Mouse (Mus musculus): ENCODE measurements around the gene Kifap3.
A peak's percentile ranks its signal among the peaks of the same experiment; 100 is the strongest.

Gene Kifap3

DNA sequence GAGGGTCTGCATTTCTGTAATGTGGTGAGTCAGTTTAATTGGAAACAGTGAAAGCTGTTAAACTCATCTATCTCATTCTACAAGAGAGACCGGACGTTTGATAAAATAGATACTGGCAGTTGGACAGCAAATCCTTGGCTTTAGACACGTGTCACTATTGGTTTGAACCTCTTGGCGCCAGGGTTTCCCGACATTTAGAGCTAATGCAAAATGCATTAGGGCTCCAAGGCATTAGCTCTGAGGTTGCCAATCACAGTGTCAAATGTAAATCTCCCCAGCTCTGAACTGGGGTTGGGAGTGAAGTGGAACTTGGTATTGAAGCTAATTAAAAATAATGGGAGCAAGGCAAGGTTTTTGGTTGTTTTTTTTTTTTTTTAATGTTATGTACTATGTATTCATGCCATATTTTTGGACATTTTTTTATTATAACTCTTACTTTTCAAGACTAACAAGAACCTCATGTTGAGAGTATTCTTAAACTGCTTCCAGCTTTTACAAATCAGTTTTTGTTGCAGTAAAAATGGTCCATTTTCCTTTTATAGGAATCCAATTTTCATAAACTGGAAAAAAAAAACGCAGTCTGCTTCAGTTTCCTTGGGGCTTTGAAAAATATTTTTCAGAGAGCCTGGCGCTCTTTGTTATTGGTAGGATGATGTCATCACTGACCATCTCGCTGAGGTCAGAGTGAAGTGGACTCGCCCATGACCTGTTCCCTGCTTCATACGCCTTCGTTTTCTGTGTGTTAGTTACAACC, 114.6 kb downstream of the Kifap3 start:
- DNase-seq (ENCODE audit: extremely low spot score, low spot score): no peak

DNA sequence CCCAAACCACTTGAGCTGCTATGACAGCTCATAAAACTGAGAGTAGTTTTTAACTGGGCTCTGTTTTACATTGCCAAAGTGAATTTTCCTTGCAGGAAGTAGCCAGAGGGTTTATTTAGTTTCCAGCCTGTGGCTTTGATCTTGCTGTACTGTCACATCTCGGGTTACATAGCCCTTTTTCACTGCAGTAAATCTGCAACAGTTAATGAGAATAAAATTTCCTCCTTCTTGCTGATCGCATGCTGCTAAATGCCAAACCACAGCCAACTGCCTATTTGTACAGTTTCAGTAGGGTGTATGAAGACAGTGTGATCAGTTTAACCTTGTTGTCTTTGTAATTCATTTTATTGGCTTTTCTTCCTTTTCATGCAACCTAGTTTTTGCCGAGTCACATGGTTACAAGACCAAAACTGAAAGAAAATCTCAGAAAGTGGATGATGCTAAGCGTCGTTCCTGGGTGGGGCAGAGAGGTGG, 118.9 kb downstream of the Kifap3 start:
- no peak for DNase-seq (ENCODE audit: extremely low spot score, low spot score)

DNA sequence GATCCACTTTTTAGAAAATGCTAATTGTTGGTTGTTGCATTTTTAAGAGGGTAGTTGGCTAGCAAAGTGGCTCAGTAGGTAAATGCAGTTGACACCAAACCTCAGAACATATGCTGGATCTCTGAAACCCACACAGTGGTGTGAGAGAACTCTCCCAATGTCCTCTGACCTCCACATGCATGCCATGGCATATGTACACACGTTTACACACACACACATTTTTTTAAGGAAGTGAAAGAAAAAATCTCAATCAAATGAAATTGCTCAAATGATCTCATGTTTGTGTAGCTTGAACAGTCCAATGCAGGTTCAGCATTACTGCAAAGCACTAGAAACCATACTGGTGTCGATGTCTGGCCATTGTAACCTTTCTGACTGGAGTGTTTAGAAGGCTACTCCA, 120.2 kb downstream of the Kifap3 start:
- DNase-seq (ENCODE audit: extremely low spot score, low spot score): no peak

DNA sequence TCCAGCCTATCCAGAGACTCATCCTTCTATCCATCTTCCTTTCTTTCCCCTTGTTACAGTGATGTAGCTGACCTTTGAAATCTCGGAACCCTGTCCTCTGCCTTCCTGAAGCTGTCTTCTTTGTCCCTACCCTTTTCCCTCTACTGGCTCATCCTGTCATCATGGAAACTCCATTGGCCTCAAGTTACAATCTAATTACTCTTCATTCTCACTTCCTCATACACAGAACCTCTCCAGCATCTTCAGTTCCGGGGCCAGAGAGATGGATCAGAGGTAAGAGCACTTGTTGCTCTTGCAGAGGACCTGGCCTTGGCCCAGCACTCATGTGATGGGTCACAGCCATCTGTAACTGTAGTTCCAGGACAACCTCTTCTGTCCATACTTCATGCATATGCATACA, 120.8 kb downstream of the Kifap3 start:
- no peak for DNase-seq (ENCODE audit: extremely low spot score, low spot score)

DNA sequence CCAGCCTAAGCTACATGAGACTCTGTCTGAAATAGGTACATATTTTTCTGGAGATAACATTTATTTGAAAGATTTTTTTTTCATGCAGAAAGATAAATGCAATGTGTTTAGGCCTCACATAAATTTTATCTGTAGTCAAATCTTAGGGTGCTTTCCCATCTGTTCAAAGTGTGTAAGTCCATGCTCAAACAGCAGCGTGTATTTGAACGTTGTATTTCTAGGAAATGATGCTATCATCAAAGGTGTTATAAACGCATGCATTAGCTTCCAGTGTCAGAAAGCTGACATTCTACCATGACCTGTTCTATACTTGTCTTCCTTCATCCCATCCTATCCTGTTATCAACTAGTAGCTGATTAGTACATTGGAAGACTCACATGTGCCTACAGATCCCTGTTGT, 124.0 kb downstream of the Kifap3 start:
- no peak for DNase-seq (ENCODE audit: extremely low spot score, low spot score)

DNA sequence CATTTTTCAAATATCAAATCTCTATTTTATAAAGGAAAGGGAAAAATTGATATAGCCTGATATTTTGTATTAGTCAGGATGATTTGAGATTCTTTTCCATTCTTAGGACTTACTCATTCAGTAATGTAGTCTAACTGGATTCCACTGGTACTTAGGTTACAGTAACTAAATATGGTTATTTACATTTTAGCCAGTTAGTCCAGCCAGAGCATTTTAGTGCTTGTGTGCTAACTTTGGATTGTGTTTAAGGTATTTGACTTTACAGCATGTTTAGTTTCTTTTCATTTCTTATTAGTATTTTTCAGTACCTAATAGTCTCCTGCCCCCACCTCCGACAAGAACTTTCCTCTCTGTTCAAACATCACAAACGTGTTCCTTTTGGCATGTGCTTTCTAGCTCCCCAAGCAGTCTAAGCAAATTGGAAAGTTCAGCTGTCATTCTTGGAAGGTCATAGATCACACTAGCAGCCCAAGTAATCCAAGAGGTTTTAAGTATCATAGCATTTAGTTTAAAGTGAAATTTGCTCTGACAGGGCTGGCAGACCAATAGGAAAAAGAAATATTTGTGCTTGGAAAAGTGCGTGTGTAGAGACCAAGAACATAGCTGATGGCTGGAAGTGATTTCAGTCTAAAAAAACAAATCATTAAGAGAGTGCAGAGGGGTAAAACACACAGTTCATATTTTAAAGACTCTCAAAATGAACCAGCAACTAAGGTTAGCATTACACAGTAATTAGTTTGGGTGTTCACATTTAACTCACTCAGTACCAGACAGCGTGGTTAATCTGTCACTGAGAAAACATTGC, 127.8 kb downstream of the Kifap3 start:
- no peak for DNase-seq (ENCODE audit: extremely low spot score, low spot score)

DNA sequence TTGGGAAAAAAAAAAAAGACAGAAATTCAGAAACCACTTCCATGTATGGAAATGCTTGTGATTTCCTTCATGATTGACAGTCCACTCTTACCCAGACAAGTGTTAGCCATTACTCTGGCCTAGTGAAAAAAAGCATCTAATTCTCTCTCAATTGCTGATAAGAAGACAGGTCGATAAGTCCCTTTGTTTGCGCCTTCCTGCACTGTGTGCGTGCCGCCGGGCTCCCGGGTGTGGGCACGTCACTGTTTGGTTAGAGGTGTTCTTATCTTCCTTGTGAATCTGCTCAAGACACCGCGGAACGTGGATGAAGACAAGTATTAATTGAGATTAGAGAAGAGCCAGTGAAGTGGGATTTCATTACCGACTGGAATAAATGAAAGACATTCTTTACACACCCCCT, 129.0 kb downstream of the Kifap3 start:
- no peak for DNase-seq (ENCODE audit: extremely low spot score, low spot score)

DNA sequence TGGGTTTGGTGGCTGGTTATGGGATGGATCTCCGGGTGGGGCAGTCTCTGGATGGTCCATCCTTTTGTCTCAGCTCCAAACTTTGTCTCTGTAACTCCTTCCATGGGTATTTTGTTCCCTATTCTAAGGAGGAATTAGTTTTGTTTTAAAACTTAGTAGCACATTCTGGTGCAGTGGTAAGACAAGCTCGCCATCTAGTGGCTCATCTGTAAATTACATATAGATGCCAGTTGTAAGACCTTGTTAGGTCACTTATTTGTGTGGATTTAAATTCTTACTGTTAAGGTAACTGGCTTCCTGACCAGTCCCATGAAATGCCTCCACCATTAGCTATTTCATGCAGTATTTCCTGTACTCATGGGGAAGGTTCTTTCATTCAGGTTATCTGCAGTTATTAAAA, 131.0 kb downstream of the Kifap3 start:
- DNase-seq (ENCODE audit: extremely low spot score, low spot score): no peak

DNA sequence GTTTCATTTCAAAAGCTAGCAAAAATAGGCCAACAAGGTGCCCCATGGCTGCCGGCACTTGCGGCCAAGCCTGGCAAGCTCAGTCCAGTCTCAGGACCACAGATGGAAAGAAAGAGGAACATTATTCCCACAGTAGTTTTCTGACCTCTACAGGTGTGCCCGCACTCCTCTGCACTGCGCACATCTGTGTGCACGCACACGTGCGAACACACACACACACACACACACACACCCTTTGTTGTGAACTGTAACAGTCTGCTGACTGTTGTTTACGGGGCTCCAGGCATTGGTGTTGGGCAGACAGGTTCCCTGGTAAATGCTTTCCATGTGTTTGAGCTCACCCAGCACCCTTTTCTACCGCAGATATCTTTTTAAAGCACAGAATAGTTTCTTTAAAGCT, 131.4 kb downstream of the Kifap3 start:
- no peak for DNase-seq (ENCODE audit: extremely low spot score, low spot score)

DNA sequence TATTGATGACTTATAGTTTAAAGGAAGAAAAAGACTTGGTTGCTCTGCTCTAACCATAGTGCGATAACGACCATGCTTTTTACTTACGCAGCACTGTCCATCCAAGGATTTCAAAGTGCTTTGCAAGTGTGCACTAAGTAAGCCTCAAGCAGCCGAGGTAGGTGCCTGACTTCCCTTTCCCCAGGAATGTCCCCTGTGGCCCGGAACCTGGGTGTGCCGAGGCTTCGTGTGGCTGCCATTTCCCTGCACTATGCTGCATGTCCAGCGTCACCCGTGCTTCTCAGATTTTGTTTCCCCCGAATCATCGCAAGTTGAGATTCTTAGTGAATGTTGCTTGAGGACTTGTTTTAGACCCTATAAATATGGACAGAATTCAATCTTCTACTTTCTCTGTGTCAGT, 132.6 kb downstream of the Kifap3 start:
- DNase-seq (ENCODE audit: extremely low spot score, low spot score): no peak

DNA sequence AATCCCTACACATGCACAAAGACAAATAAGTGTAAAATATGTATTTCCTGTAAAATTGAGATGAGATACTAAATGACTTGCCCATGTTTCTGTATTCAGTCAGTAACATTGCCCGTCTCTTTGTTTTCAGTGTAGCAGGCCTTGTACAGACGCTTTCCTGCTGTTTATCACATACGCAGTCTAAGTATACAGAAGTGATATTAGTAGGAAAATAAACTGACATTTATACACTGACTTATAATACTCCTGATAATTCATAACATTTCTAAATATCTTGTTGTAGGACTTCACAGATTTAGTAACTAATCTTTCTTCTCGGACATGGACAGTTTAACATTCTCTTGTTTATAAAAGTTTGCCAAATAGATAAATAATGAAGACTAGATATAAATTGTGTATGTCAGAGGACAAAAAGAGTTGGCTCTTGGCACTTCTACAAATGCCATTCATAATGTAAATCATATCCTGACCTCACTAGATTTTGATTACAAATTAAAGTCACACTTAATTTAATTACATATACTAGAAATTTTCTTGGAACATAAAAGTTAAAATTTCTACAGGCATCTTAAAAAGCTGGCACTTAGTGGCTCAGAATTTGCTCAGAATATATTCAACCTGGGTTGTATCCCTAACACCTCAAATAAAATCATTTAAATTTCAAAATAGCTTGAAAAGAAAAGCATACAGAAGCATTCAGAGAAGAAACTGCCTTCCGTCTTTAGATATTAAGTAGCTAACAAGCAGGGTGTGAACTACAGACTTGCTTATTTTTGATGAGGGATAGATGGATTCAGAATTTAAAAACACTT, 138.2 kb downstream of the Kifap3 start:
- DNase-seq (ENCODE audit: extremely low spot score, low spot score): no peak

DNA sequence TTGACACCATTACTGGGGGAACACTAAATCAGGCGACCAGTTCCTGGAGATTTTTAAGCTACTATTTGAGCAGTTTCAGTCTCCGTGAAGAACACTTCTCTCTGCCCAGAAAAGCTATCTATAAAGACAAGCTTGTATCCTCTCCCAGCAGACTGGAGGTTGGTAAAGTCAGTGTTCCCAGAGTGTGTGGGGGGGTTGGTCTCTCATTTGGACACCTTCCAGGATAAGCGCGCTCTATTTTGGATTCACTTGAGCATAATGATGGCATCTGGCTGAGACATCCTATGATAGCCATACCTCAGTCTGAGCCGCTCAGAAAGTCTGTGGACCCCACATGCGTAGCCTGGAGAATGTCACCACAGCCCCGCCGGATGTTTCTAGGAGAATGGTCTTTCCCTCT, 144.7 kb downstream of the Kifap3 start:
- no peak for DNase-seq (ENCODE audit: extremely low spot score, low spot score)

DNA sequence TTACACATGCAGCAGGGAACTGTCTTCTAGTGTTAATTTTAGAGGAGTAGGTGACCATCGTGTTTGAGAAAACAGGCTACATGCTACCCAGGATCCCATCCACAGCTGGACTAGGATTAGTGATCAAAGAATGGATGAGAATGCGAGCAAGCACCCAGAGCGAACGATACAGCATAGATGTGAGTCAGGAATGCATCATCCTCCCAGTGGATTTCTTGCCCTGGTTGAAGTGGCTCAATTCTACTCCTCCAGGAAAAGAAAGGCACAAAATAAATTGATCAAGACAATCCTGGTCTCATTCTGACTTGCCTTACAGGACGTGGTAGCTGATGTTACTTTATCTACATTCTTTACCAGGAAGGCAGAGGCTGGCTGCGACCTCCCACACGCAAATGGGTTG, 149.5 kb downstream of the Kifap3 start, which contains the start of gene Scyl3:
Gene Scyl3 (plus strand): TSS at position 255 of the 400 bp plus-strand sequence.
- DNase-seq (ENCODE audit: extremely low spot score, low spot score): no peak

DNA sequence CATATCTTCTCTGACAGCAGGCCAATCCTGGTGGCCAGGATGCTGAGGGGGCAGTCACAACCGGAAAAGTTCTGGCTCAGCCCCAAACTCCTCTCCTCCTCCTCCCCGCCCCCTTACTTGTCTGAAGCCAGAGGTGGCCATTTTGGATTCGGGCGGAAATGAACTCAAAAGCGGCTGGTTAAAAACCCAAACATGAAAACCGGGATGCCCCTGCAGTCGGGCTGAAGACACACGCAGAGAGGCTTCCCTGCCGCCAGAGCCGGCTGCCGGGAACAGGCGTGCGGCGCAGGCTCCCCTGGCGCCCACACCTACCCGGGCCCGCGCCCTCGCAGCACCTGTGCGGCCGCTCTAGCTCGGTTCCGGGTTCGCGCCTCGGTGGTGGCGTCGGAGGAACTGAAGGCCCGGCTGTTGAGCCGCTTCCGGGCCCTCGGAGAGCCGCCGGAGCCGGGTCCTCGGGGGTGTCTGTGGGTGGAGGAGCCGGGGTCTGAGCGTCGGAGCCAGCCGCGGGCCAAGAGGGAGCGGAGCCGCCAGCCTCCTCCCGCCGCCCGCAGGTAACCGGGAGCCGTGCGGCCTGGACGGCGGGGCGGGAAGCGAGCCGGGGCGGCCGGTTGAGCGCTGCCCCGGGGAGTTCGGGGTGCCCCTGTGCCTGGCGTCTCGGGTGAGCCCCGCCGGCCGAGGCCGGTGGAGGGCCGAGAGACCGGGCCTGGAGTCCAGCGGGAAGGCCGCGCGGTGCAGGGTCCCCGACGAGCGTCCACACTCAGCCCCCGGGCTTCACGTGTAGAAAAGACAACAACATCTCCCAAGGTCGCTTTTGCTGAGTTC, 150.5 kb downstream of the Kifap3 start:
- peak; percentile 91 for DNase-seq (ENCODE audit: extremely low spot score, low spot score)

DNA sequence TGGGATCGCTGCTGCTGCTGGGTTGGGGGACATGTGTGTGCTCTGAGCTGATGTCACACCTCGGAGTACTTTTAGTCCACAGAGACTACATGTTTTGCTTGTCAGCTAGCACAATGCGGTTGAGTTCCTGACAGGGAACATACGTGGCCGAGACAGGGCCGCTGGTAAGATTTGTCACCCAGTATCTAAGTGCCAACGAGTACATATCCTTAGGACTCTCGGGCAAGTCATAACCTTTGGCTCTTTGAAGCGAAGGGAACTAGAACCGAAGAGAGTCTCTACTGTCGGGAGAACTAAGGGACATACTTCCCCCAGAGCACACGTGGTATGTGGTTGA, 151.0 kb downstream of the Kifap3 start:
- DNase-seq (ENCODE audit: extremely low spot score, low spot score): no peak

DNA sequence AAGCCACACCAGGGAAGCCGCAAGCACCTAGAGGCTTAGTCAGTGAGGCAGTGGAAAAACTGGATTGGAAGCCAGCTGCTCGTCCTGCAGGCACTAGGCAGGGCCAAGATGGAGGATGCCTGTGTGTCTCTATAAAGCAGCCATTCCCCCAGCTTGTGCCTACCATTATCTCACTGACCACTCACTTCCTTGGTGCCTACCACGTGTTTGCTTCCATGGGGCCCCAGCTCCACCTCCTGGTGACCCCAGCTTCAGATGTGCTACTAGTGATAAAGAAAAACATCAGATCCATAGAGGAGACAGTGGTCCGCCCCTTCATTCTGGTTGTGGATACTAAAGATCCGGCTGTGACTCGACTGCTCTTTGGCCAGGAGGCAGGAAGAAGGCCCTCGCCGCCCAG, 152.4 kb downstream of the Kifap3 start:
- DNase-seq (ENCODE audit: extremely low spot score, low spot score): no peak

DNA sequence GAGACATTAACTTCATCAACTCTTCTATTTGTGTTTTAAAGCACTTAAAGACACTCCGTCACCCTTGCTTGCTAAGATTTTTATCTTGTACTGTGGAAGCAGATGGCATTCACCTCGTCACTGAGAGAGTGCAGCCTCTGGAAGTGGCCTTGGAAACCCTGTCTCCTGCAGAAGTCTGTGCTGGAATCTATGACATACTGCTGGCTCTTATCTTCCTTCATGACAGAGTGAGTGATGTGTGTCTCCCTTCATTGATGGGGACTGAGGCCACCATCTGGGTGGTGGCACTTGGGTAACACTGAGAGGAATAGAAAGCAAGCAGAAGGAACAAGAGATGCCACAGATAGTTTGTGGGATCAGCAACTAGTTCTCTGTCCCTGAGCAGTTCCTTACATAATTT, 155.2 kb downstream of the Kifap3 start:
- DNase-seq (ENCODE audit: extremely low spot score, low spot score): no peak

DNA sequence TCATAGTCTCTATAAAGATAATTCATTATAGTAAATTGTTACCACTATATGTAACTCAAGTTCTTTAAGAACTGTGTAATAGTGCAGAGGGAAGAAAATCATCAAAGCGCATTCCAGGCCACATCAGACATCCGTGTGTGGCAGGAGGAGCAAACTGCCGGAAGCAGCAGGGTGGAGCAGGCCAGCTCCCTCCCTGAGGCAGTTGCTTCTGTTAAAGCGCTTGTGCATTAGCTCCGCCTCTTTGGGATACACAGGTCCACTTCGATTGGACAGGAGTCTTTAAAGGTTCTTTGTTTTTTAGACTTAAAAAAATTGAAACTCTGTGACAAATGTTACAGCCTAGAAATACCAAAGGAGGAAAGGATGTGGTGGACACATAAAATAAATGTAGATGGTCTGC, 162.7 kb downstream of the Kifap3 start:
- DNase-seq (ENCODE audit: extremely low spot score, low spot score): no peak

DNA sequence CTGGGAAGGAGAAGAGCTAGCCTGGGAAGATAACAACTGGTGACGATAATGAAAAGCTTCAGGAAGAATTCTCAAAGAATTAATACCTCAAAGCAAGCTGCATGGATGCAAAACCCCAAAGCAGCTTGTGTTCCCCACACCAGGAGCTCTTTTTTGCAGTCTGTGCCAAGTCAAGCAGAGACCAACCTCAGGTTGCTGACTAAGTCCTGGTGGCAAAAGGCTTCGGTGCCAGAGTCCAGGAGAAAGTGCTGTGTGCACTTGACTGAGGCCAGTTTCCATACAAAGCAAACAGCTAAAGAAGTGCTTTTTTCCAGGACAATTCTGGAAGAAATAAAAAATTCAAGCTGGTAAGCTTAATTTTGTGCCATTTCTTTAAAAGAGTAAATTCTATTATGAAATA, 174.0 kb downstream of the Kifap3 start:
- DNase-seq (ENCODE audit: extremely low spot score, low spot score): no peak

DNA sequence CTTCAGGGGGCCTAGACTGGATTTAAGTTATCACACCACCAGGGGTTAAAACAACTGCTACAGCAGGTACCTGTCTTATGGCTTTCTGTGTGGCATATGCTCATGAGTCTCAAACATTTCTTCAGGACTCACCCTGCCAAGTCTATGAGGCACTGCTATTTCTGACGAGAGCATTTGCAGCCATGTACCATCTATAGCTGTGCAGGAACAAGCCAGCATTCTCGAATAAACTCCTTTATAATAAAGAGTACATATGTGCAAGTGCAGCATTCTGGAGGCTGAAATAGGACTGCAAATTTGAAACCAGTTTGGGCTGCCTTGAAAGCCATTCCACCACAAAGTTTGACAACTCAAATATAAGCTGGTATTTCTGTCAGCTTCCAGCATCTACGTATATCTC, 178.7 kb downstream of the Kifap3 start:
- no peak for DNase-seq (ENCODE audit: extremely low spot score, low spot score)

DNA sequence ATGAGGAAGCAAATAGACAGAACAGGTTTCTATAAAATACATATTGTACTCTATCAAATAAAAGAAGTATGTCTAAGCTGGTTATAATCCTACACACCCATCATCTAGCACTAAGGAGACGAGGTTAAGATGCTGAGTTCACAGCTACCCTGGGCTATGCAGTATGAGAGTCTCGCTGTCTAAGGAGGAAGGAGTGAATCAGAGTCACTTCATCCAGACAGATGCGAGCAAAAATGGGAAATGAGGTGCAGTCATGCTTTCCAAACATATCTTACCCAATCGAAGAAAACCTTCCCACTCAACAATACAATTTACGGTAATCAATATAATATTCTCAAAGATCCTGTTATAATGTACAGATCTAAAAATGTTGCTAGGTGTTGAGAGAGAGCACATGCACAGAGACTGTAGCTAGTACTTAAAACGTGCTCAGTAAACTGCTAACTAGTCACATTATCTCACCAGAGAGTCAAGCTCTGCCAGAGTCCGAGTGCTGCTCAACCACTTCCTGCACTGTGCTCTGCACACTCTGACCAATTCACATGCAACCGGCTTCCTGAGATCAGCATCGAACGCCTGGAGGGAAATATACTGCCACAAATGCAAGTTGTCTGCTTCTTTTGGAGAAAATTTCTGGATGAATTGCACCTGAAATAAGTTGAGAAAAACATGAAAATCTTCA, 184.8 kb downstream of the Kifap3 start:
- no peak for DNase-seq (ENCODE audit: extremely low spot score, low spot score)
